Mouse (Mus musculus): ENCODE data around the gene Zfp787.
"Not testable (repeated sequence)": the region's sequence is repeated elsewhere in the genome, so short reads cannot be mapped to it uniquely, and the experiment has no call there.

Gene Zfp787

DNA sequence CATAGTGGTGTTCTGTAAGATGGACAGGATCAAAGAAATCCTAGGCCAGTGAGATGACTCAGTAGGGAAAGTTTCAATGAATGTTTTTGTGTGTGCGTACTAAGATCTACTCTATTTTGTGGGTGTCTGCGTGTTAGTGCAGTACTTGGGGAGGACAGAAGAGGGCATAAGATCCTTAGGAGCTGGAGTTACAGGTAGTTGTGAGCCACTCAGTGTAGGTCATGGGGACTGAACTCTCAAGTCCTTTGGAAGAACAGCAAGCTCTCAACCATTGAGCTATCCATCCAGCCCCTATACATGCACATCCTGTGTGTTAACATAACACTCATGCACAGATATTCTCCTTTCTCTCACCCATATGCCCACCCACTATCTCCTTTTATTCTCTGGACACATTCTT lies 35.7 kb downstream of the Zfp787 start:
- DNase-seq (ENCODE audit: low read depth, low spot score), result not testable (repeated sequence)

DNA sequence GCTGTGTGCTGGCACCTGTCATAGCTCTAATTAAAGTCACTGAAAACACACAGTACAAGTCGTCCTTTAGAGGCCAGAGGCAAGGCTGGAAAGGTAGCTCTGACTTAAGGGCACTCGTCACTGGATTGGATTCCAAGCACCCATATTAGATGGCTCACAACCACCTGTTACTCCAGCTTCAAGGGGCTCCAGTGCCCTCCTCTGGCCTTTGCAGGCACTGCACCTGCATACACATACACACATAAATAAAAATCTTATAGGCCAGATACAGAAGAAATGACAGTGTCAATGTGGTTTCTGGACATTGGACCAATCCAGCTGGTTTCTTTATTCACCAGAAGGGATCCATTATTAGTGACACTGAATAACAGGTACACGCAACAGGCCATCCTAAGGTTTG lies 36.3 kb downstream of the Zfp787 start:
- no peak for DNase-seq (ENCODE audit: low read depth, low spot score)
